Mouse (Mus musculus) MEL (cell line): ENCODE data around the gene Marc1.

Source experiments
- CTCF ChIP-seq, 3 experiments: IDR thresholded peaks in 2 of 3; conservative IDR thresholded peaks in 1 of 3; 2 replicates each; pipeline ENCODE4 v1.5.1; 2011 to 2012; ENCODE audit warnings: low read length in 3 of 3, low read depth in 2 of 3, mild to moderate bottlenecking in 2 of 3, improper control_type of control experiment in 1 of 3, inconsistent platforms in 1 of 3, mixed read lengths in 1 of 3, moderate library complexity in 1 of 3; ENCODE audit not compliant: control insufficient read depth in 1 of 3, insufficient read depth in 1 of 3, poor library complexity in 1 of 3, severe bottlenecking in 1 of 3
- EP300 ChIP-seq, 2 experiments: IDR thresholded peaks; 2 replicates each; pipeline ENCODE4 v1.6.1; 2011; ENCODE audit warnings: improper control_type of control experiment in 2 of 2, low read length in 2 of 2, low read depth in 1 of 2, mild to moderate bottlenecking in 1 of 2
- MAZ ChIP-seq: IDR thresholded peaks from 2 replicates; pipeline ENCODE4 v1.6.1; 2012; ENCODE audit warnings: low read depth, mild to moderate bottlenecking, inconsistent platforms, low read length, improper control_type of control experiment
- MYC ChIP-seq: IDR thresholded peaks from 2 replicates; pipeline ENCODE4 v1.6.1; 2011; ENCODE audit warnings: low read depth, mild to moderate bottlenecking, low read length, improper control_type of control experiment, moderate library complexity
- NELFE ChIP-seq: IDR thresholded peaks from 2 replicates; pipeline ENCODE4 v1.6.1; 2011; ENCODE audit warnings: low read depth, low read length, improper control_type of control experiment
- POLR2A ChIP-seq, 2 experiments: IDR thresholded peaks; 2 replicates each; pipeline ENCODE4 v1.6.1; 2011 to 2012; ENCODE audit warnings: low read length in 2 of 2, mild to moderate bottlenecking in 2 of 2, control low read depth in 1 of 2, improper control_type of control experiment in 1 of 2, low read depth in 1 of 2, moderate library complexity in 1 of 2; ENCODE audit not compliant: control insufficient read depth in 1 of 2, insufficient read depth in 1 of 2, poor library complexity in 1 of 2
- RAD21 ChIP-seq: IDR thresholded peaks from 2 replicates; pipeline ENCODE4 v1.6.1; 2011; ENCODE audit warnings: mild to moderate bottlenecking, low read depth, low read length, improper control_type of control experiment
- RCOR1 ChIP-seq: IDR thresholded peaks from 2 replicates; pipeline ENCODE4 v1.6.1; 2012; ENCODE audit warnings: low read depth, mild to moderate bottlenecking, inconsistent platforms, low read length, improper control_type of control experiment
- ZKSCAN1 ChIP-seq: IDR thresholded peaks from 2 replicates; pipeline ENCODE4 v1.6.1; 2012; ENCODE audit warnings: low read depth, mild to moderate bottlenecking, inconsistent platforms, low read length, improper control_type of control experiment, moderate library complexity

DNA sequence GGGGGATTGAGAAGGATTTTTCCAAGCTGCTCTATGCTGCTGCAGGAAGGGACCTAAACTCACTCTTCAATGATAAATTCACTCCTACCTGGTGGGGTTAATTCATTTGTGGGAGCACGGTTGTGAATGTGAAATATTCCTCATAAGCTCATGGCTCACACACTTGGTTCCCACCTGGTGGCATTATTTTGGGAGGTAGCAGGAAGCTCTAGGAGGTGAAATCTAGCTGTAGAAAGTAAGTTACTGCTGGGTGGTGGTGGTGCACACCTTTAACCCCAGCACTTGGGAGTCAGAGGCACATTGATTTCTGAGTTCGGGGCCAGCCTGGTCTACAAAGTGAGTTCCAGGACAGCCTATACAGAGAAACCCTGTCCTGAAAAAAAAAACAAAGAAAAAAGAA lies 73.9 kb downstream of the Marc1 start:
- TF ChIP-seq CTCF (IDR thresholded peaks at IDR 0.05 in 2 of 3, conservative IDR thresholded peaks at IDR 0.05 in 1 of 3; ENCODE audit: control insufficient read depth in 1 of 3, insufficient read depth in 1 of 3, low read depth in 2 of 3, low read length in 3 of 3, poor library complexity in 1 of 3, severe bottlenecking in 1 of 3) (no peak), MAZ (no peak), NELFE (no peak), POLR2A (IDR thresholded peaks at IDR 0.05; ENCODE audit: control insufficient read depth in 1 of 2, insufficient read depth in 1 of 2, low read depth in 1 of 2, low read length in 2 of 2, poor library complexity in 1 of 2) (no peak), RCOR1 (no peak), MYC (no peak), EP300 (IDR thresholded peaks at IDR 0.05; ENCODE audit: low read depth in 1 of 2, low read length in 2 of 2) (no peak), RAD21 (no peak), ZKSCAN1 (no peak)
